Mouse (Mus musculus) CD8-positive naive resting alpha-beta T cell, adult 2 months (primary cell): ENCODE data around the gene Ptpn6.

ENCODE experiments used
- DNase-seq, 2 experiments: peaks; one replicate each; pipeline ENCODE4 v3.0.0; 2022; ENCODE audit warnings: low read depth in 2 of 2, low spot score in 2 of 2

The Ptpn6 gene

DNA sequence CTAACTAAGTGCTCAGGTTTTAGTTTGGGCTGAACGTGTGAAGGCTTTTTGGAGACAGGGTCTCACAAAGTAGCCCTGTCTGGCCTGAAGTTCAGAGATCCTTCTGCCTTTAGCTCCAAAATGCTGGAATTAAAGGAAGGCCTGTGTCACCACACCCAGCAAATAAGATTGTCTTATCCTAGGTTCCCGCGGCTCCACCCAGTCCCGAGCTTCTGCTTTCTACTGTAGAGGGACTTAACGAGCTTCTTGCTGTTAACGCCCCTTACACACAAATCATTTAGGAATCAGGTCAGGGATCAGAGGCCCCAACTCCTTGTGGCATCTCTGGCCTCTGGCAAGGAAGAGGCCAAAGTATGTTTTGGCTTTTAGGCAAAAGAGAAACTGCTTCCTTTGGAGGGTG, 66.4 kb downstream of the Ptpn6 start:
- no peak for DNase-seq
